Mouse (Mus musculus): ENCODE measurements around the gene Apoa2. TPM values are rescaled to one million over a fixed set of nuclear protein-coding genes. Genes with fewer than 3 reads are reported as not detected.

The Apoa2 gene
- polyA plus RNA-seq, 1 experiment = 1.8 TPM

DNA sequence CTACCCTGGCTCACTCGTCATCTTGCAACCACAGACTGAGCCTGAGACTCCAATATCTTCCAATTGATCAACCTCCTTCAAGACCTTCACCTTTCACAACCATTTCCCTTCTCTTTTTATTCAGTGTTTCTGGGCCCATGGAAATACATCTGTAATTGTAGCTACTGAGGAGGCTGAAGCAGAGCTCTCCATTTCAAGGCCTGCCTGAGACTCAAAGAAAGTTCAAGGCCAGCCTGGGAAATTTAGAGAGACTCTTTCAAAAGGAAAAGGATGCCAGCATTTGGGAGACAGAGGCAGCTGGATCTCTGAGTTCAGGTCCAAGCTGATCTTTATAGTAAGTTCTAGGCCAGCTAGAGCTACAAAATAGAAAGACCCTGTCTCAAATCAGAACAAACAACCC, 3.0 kb downstream of the Apoa2 start:
- H3K36me3 ChIP-seq (ENCODE audit: control insufficient read depth, insufficient read depth, low read length) = no peaks in the 10 kb centered on the region
- H3K27ac ChIP-seq (ENCODE audit: control insufficient read depth, insufficient read depth, low read length) = no peak overlapping the region
- no peak overlapping the region for H3K4me3 ChIP-seq (ENCODE audit: control insufficient read depth, insufficient read depth, low read length)
- no peaks in the 10 kb centered on the region for H3K27me3 ChIP-seq (ENCODE audit: control insufficient read depth, insufficient read depth, low read length)
- peaks cover 2% of the 10 kb centered on the region; the same call in 1 of the 2 replicates for H3K4me1 ChIP-seq (replicated peaks; ENCODE audit: control insufficient read depth, insufficient read depth, low read length)
- WGBS = 91% methylated on average over 1 of the region's 1 CpGs
- no peak for TF ChIP-seq CTCF (IDR thresholded peaks at IDR 0.05; ENCODE audit: borderline replicate concordance, control insufficient read depth, extremely low read depth, insufficient read depth, low read length, poor library complexity)
- no peak for TF ChIP-seq POLR2A (IDR thresholded peaks at IDR 0.05; ENCODE audit: control insufficient read depth, extremely low read depth, insufficient read depth, low read length, poor library complexity)
- no peak for DNase-seq

DNA sequence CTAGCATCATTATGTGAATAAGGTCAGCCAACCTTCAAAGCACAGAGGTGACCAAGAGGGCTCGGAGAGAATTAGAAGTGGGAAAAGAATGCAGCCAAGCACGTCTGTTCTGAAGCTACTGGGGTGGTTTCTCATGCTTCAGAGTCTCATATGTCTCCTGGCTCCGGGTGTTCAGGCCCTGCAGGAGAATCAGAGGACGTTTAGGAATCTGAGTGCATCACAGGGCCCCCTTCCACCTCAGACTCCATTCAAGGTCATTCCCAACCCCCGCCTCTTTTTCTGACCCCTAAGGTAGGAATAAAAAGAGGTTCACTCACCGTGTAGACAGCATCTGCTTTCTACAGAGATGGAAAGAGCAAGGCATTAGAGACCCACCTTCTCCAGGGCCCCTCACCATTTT, 4.9 kb downstream of the Apoa2 start:
- no peak for TF ChIP-seq POLR2A (IDR thresholded peaks at IDR 0.05; ENCODE audit: control insufficient read depth, extremely low read depth, insufficient read depth, low read length, poor library complexity)
- TF ChIP-seq CTCF (IDR thresholded peaks at IDR 0.05; ENCODE audit: borderline replicate concordance, control insufficient read depth, extremely low read depth, insufficient read depth, low read length, poor library complexity) = no peak
- no peak for DNase-seq
- Histone ChIP-seq H3K36me3 (ENCODE audit: control insufficient read depth, insufficient read depth, low read length) (peaks cover 7% of the 10 kb centered on the region), H3K27ac (ENCODE audit: control insufficient read depth, insufficient read depth, low read length) (no peak overlapping the region), H3K27me3 (ENCODE audit: control insufficient read depth, insufficient read depth, low read length) (no peaks in the 10 kb centered on the region), H3K4me3 (ENCODE audit: control insufficient read depth, insufficient read depth, low read length) (no peak overlapping the region), H3K4me1 (replicated peaks; ENCODE audit: control insufficient read depth, insufficient read depth, low read length) (peaks cover 4% of the 10 kb centered on the region; the same call in 1 of the 2 replicates)
- WGBS = 92% methylated on average over 6 of the region's 6 CpGs

DNA sequence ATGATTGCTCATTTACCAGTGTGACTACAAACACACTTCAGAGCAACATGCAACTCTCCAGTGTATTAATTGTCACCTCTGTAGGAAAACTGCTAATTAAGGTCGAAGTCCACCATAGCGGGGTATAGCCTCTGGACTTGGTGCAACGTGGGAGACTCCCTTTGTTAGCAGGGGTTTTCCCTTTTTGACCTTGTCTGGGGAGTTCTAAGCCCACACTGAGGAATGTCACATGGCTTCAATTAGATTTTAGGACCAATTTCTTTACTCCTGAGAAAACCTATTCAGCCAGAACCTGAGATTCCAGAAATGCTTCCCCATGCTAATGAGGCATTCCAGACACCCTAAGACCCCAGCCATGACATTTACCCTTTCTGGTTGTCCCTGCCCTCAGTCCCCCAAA, 5.4 kb downstream of the Apoa2 start:
- Histone ChIP-seq H3K36me3 (ENCODE audit: control insufficient read depth, insufficient read depth, low read length) (peaks cover 11% of the 10 kb centered on the region), H3K27me3 (ENCODE audit: control insufficient read depth, insufficient read depth, low read length) (no peaks in the 10 kb centered on the region), H3K4me3 (ENCODE audit: control insufficient read depth, insufficient read depth, low read length) (no peak overlapping the region), H3K27ac (ENCODE audit: control insufficient read depth, insufficient read depth, low read length) (no peak overlapping the region), H3K4me1 (replicated peaks; ENCODE audit: control insufficient read depth, insufficient read depth, low read length) (peaks cover 4% of the 10 kb centered on the region; the same call in 1 of the 2 replicates)
- DNase-seq = no peak
- WGBS = 94% methylated on average over 3 of the region's 3 CpGs
- TF ChIP-seq POLR2A (IDR thresholded peaks at IDR 0.05; ENCODE audit: control insufficient read depth, extremely low read depth, insufficient read depth, low read length, poor library complexity) (no peak), CTCF (IDR thresholded peaks at IDR 0.05; ENCODE audit: borderline replicate concordance, control insufficient read depth, extremely low read depth, insufficient read depth, low read length, poor library complexity) (no peak)

DNA sequence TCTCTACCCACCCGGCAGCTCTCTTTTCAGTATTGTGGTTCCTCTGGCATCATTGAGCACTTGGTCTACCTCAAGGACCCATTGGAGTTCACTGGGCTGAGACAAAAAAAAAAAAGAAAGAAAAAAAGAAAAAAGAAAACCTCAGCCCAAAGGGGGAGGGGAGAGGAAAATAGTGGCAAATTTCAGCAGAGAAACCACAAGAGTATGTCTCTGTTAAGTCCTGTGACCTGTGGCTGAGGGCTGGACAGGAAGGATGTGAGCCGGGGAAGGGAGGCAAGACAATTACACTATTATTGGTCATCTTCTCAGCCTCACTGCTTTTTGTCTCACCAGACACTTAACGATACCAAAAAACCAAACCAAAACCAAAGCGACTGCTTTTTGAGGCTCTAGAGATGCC, 7.0 kb downstream of the Apoa2 start:
- no peak for DNase-seq
- Histone ChIP-seq H3K27me3 (ENCODE audit: control insufficient read depth, insufficient read depth, low read length) (no peaks in the 10 kb centered on the region), H3K27ac (ENCODE audit: control insufficient read depth, insufficient read depth, low read length) (no peak overlapping the region), H3K4me3 (ENCODE audit: control insufficient read depth, insufficient read depth, low read length) (no peak overlapping the region), H3K4me1 (replicated peaks; ENCODE audit: control insufficient read depth, insufficient read depth, low read length) (peaks cover 4% of the 10 kb centered on the region; the same call in 1 of the 2 replicates), H3K36me3 (ENCODE audit: control insufficient read depth, insufficient read depth, low read length) (peaks cover 27% of the 10 kb centered on the region)
- WGBS = 7% methylated on average over 4 of the region's 4 CpGs
- TF ChIP-seq POLR2A (IDR thresholded peaks at IDR 0.05; ENCODE audit: control insufficient read depth, extremely low read depth, insufficient read depth, low read length, poor library complexity) (no peak), CTCF (IDR thresholded peaks at IDR 0.05; ENCODE audit: borderline replicate concordance, control insufficient read depth, extremely low read depth, insufficient read depth, low read length, poor library complexity) (no peak)

DNA sequence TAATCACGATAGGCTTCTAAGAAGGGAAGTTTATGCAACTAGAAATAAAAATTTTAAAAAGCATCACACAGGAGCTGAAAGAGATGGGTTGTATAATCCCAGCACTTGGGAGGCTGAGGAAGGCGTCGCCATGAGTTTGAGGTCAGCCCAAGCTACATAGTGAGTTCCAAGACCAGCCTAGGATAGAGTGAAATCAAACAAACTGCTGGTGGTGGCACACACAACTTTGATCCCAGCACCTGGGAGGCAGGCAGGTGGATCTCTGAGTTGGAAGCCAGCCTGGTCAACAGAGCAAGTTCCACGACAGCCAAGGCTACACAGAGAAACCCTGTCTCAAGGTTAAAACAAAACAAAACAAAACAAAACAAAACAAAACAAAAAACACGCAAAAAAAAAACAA, 7.5 kb downstream of the Apoa2 start:
- no peak overlapping the region for H3K27ac ChIP-seq (ENCODE audit: control insufficient read depth, insufficient read depth, low read length)
- H3K36me3 ChIP-seq (ENCODE audit: control insufficient read depth, insufficient read depth, low read length) = peaks cover 32% of the 10 kb centered on the region
- no peak overlapping the region for H3K4me3 ChIP-seq (ENCODE audit: control insufficient read depth, insufficient read depth, low read length)
- H3K27me3 ChIP-seq (ENCODE audit: control insufficient read depth, insufficient read depth, low read length) = no peaks in the 10 kb centered on the region
- WGBS = 58% methylated on average over 5 of the region's 5 CpGs
- TF ChIP-seq POLR2A (IDR thresholded peaks at IDR 0.05; ENCODE audit: control insufficient read depth, extremely low read depth, insufficient read depth, low read length, poor library complexity) (no peak), CTCF (IDR thresholded peaks at IDR 0.05; ENCODE audit: borderline replicate concordance, control insufficient read depth, extremely low read depth, insufficient read depth, low read length, poor library complexity) (no peak)
- H3K4me1 ChIP-seq (replicated peaks; ENCODE audit: control insufficient read depth, insufficient read depth, low read length) = peaks cover 4% of the 10 kb centered on the region; the same call in 1 of the 2 replicates
- no peak for DNase-seq

DNA sequence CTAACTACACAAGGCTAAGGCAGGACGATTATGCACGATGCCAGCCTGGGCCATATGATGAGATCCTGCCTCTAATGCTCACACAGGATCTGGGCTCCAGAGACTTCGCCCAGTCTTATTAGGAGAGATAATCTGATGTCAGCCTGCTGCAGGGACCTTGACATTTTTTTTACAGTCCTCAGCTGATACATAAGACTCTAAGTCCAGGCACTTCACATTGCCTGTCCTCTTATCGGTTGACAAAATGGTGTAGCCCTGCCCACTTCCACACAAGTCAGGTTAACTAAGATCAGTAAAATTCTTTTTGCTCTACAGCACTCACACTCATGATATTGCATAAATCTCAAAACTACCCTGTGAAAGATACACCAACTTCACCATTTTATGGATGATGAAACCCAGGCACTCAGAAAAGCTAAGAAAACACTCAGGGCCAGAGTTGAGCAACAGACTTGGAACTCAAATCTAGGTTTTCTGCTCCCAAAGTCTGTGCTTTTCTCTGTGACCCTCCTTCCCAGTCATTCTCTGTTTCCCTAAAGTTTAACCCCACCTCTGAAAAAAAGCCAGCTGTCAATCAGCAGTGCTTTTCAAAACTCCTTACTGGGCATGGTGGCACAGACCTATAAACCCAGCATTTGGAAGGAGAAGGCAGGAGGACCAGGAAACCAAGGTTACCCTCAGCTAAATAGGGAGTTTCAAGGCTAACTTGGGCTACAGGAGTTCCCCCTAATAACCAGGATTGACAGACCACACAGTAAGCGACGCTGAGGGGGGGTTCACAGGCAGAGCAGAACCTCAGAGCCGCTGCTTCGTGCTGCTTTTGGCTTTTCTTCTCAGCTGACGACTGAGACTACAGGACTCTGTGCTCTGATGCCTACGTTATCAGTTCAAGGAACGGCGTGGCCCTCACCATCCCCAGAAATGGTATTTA, 8.2 kb downstream of the Apoa2 start:
- 74% methylated on average over 12 of the region's 12 CpGs for WGBS

More for the DNA sequence above, 8.2 kb downstream of the Apoa2 start:
- no peak for TF ChIP-seq CTCF (IDR thresholded peaks at IDR 0.05; ENCODE audit: borderline replicate concordance, control insufficient read depth, extremely low read depth, insufficient read depth, low read length, poor library complexity)
- TF ChIP-seq POLR2A (IDR thresholded peaks at IDR 0.05; ENCODE audit: control insufficient read depth, extremely low read depth, insufficient read depth, low read length, poor library complexity) = no peak
- Histone ChIP-seq H3K27me3 (ENCODE audit: control insufficient read depth, insufficient read depth, low read length) (no peaks in the 10 kb centered on the region), H3K4me1 (replicated peaks; ENCODE audit: control insufficient read depth, insufficient read depth, low read length) (peaks cover 4% of the 10 kb centered on the region; the same call in 1 of the 2 replicates), H3K4me3 (ENCODE audit: control insufficient read depth, insufficient read depth, low read length) (no peak overlapping the region), H3K27ac (ENCODE audit: control insufficient read depth, insufficient read depth, low read length) (no peak overlapping the region), H3K36me3 (ENCODE audit: control insufficient read depth, insufficient read depth, low read length) (peaks cover 40% of the 10 kb centered on the region)
- DNase-seq = no peak

Measured in thymus, adult 2 months (tissue).